12 mouse cellular contexts compared by ENCODE assay signal in the genomic region with DNA sequence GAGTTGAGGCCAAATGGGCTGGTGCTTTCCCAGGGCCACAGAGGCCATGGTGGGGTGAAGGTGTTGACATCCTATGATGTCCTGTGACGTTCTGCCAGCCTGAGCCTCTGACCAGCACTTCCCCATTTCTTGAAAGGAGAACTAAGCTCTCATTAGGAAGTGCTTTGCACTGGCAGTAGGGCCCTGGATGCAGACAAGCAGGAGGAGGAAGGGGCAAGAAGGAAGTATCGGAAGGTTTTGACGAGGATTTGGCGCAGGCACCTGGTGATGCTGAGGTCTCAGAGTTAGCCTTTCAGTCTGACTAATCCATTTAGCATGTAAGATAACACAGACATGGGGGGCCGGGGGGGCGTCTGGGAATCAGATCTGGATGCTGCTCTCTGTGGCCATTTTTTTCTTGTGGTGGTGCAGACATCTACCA. TPM values are rescaled to one million over a fixed set of nuclear protein-coding genes. Genes with fewer than 3 reads are reported as not detected.
DNase-seq lines count a peak whose midpoint lies in the region; ATAC-seq and TF ChIP-seq lines count a peak whose summit lies in the region.
"Had no signal": no experiment of that assay in that cellular context is flagged by ENCODE, and none has a peak within 500 bp of the region (broad histone marks: within the 10 kb centered on the region; RNA-seq: fewer than 3 reads in every experiment).

No protein-coding gene starts in this region.

- TF ChIP-seq CTCF in lung, adult 2 months (IDR thresholded peaks at IDR 0.05; ENCODE audit: insufficient read depth, low read length), result no peak

- peaks cover 9% of the 10 kb centered on the region; the same call in 1 of the 2 replicates for H3K4me1 ChIP-seq in lung, adult 2 months (ENCODE audit: control insufficient read depth, insufficient read depth, low read length)
- no peaks in the 10 kb centered on the region for H3K4me1 ChIP-seq in hindbrain, embryonic 11.5 days (replicated peaks; ENCODE audit: control insufficient read depth, insufficient read depth, low read length)
- H3K4me1 ChIP-seq: forebrain, embryonic 12.5 days had no signal

- no peak overlapping the region for H3K4me3 ChIP-seq in lung, adult 2 months (replicated peaks; ENCODE audit: extremely low read depth, low read depth, low read length)
- H3K4me3 ChIP-seq in macrophage (ENCODE audit: inconsistent target), result no peak overlapping the region
- H3K4me3 ChIP-seq in hindbrain, embryonic 11.5 days (ENCODE audit: low read depth, low read length), result no peak overlapping the region
- H3K4me3 ChIP-seq: embryonic facial prominence, embryonic 13.5 days; forebrain, embryonic 12.5 days had no signal

- H3K36me3 ChIP-seq in macrophage (ENCODE audit: inconsistent target), result peaks cover 23% of the 10 kb centered on the region; the same call in 1 of the 2 replicates
- H3K36me3 ChIP-seq in hindbrain, embryonic 11.5 days (ENCODE audit: control insufficient read depth, insufficient read depth, low read length), result no peaks in the 10 kb centered on the region
- H3K36me3 ChIP-seq: forebrain, embryonic 12.5 days had no signal

- WGBS in lung, adult 2 months, result 77% methylated on average over 6 of the region's 6 CpGs
- 3% methylated on average over 6 of the region's 6 CpGs for whole genome bisulfite sequencing in macrophage (ENCODE audit: missing documents)
- 79% methylated on average over 6 of the region's 6 CpGs for WGBS in hindbrain, embryonic 11.5 days

- peaks cover 55% of the 10 kb centered on the region; the same call in 1 of the 2 replicates for H3K79me2 ChIP-seq in macrophage (ENCODE audit: inconsistent target)

- no peaks in the 10 kb centered on the region for H3K9me3 ChIP-seq in hindbrain, embryonic 11.5 days (ENCODE audit: control insufficient read depth, low read length)
- H3K9me3 ChIP-seq: embryonic facial prominence, embryonic 13.5 days; forebrain, embryonic 12.5 days had no signal

- intact Hi-C loops in gastrocnemius, postnatal 14 days (cut with DNase I; ENCODE audit: low total_unique reads), result no loop called here
- intact Hi-C loops in left cerebral cortex, postnatal 25 days (cut with DNase I), result no loop called here

- no peaks in the 10 kb centered on the region for H3K27me3 ChIP-seq in hindbrain, embryonic 11.5 days (ENCODE audit: control insufficient read depth, insufficient read depth, low read length)
- H3K27me3 ChIP-seq: embryonic facial prominence, embryonic 13.5 days; forebrain, embryonic 12.5 days had no signal

- H3K27ac ChIP-seq in macrophage, result peak overlapping the region; percentile 73
- no peak overlapping the region for H3K27ac ChIP-seq in hindbrain, embryonic 11.5 days (ENCODE audit: low read depth, low read length)
- H3K27ac ChIP-seq: embryonic facial prominence, embryonic 13.5 days; forebrain, embryonic 12.5 days; kidney, postnatal 0 days; liver, embryonic 14.5 days had no signal

- H3K4me2 ChIP-seq in hindbrain, embryonic 11.5 days (replicated peaks; ENCODE audit: low read depth, low read length), result no peak overlapping the region
- H3K4me2 ChIP-seq: embryonic facial prominence, embryonic 13.5 days; forebrain, embryonic 12.5 days had no signal

- no peak for TF ChIP-seq POLR2A in lung, adult 2 months (IDR thresholded peaks at IDR 0.05; ENCODE audit: borderline replicate concordance, extremely low read depth, low read depth, low read length)

- peak; percentile 91 for ATAC-seq in granulocyte monocyte progenitor cell, adult 5-6 weeks (replicated peaks; ENCODE audit: poor library complexity, severe bottlenecking)
- no peak for ATAC-seq in hindbrain, embryonic 11.5 days (ENCODE audit: low FRiP score)

- H3K9ac ChIP-seq in hindbrain, embryonic 11.5 days (ENCODE audit: low read depth, low read length), result no peak overlapping the region
- H3K9ac ChIP-seq: embryonic facial prominence, embryonic 13.5 days; forebrain, embryonic 12.5 days; liver, embryonic 14.5 days had no signal

- peak; percentile 53 to 65 for DNase-seq in lung, adult 18-20 months
- no peak for DNase-seq in lung, adult 2 months
- DNase-seq in hindbrain, embryonic 11.5 days (ENCODE audit: low spot score), result no peak
- DNase-seq in gastrocnemius, postnatal 14 days, result no peak
- DNase-seq in left cerebral cortex, postnatal 25 days (ENCODE audit: low spot score in 2 of 2), result no peak
- DNase-seq: cerebellum, postnatal 10 days had no signal

RNA-seq across cellular contexts. Expression of gene Nod2, which starts 15.3 kb away (rescaled TPM):
- polyA plus RNA-seq in lung, adult 2 months (2012; rRNA removed), result 4.0 and 5.0 TPM in 2 replicates
- total RNA-seq in granulocyte monocyte progenitor cell, adult 5-6 weeks (2014; fragmentation: Nextera tagmentation), result 0.26 TPM in 1 of 2 replicates, not detected in the other
- 0.47 and 1.1 TPM in 2 replicates for total RNA-seq in granulocyte monocyte progenitor cell, adult 5-6 weeks (2017)
- total RNA-seq in macrophage (2018; cell fraction: chromatin; rRNA removed), result 100 to 1,000 TPM in 17 of 26 experiments, 10 to 100 TPM in 9; 26.8 to 294 (median 136) TPM
- 10 to 100 TPM in 14 of 26 experiments, 1 to 10 TPM in 12; 3.3 to 31.6 (median 11.4) TPM for total RNA-seq in macrophage (2018; cell fraction: cytosol; rRNA removed)
- 100 to 1,000 TPM in 10 of 26 experiments, 10 to 100 TPM in 16; 17.1 to 234 (median 86.3) TPM for total RNA-seq in macrophage (2018; cell fraction: nucleus; rRNA removed)
- 2.4 to 4.6 TPM (median 2.9 TPM) in 3 replicates for polyA plus RNA-seq in macrophage (2018)
- polyA plus RNA-seq in hindbrain, embryonic 11.5 days (2014; fragmentation: Nextera tagmentation; extraction: Ambion mirVana), result 0.13 and 0.14 TPM in 2 replicates
- under 1 TPM; 0.66 to 0.73 TPM for total RNA-seq in gastrocnemius, postnatal 14 days (2021)
- total RNA-seq in left cerebral cortex, postnatal 25 days (2021), result under 1 TPM; 0.34 to 0.43 TPM

RNA-seq across cellular contexts. Expression of gene Snx20, which starts 26.5 kb away (rescaled TPM):
- 11.5 and 16.8 TPM in 2 replicates for polyA plus RNA-seq in lung, adult 2 months (2012; rRNA removed)
- 17.6 and 25.0 TPM in 2 replicates for total RNA-seq in granulocyte monocyte progenitor cell, adult 5-6 weeks (2014; fragmentation: Nextera tagmentation)
- 9.9 and 10.9 TPM in 2 replicates for total RNA-seq in granulocyte monocyte progenitor cell, adult 5-6 weeks (2017)
- total RNA-seq in macrophage (2018; cell fraction: chromatin; rRNA removed), result 100 to 1,000 TPM in 18 of 26 experiments, 10 to 100 TPM in 8; 59.2 to 205 (median 116) TPM
- 100 to 1,000 TPM in 8 of 26 experiments, 10 to 100 TPM in 18; 61.2 to 130 (median 81.0) TPM for total RNA-seq in macrophage (2018; cell fraction: cytosol; rRNA removed)
- total RNA-seq in macrophage (2018; cell fraction: nucleus; rRNA removed), result 100 to 1,000 TPM in 16 of 26 experiments, 10 to 100 TPM in 10; 69.4 to 210 (median 108) TPM
- 46.2 to 58.6 TPM (median 53.5 TPM) in 3 replicates for polyA plus RNA-seq in macrophage (2018)
- polyA plus RNA-seq in hindbrain, embryonic 11.5 days (2014; fragmentation: Nextera tagmentation; extraction: Ambion mirVana), result 1.4 and 2.1 TPM in 2 replicates
- under 1 TPM; 0.23 to 0.40 TPM for total RNA-seq in gastrocnemius, postnatal 14 days (2021)
- total RNA-seq in left cerebral cortex, postnatal 25 days (2021), result 1 to 10 TPM; 1.4 to 1.6 TPM

RNA-seq across cellular contexts. Expression of gene Cyld, which starts 34.4 kb away (rescaled TPM):
- 5.2 and 8.7 TPM in 2 replicates for polyA plus RNA-seq in lung, adult 2 months (2012; rRNA removed)
- total RNA-seq in granulocyte monocyte progenitor cell, adult 5-6 weeks (2014; fragmentation: Nextera tagmentation), result 26.9 and 30.2 TPM in 2 replicates
- 31.1 and 35.8 TPM in 2 replicates for total RNA-seq in granulocyte monocyte progenitor cell, adult 5-6 weeks (2017)
- 100 to 1,000 TPM in 10 of 26 experiments, 10 to 100 TPM in 16; 36.7 to 122 (median 88.6) TPM for total RNA-seq in macrophage (2018; cell fraction: chromatin; rRNA removed)
- 10 to 100 TPM; 24.5 to 41.6 (median 32.2) TPM for total RNA-seq in macrophage (2018; cell fraction: cytosol; rRNA removed)
- 100 to 1,000 TPM in 2 of 26 experiments, 10 to 100 TPM in 24; 30.1 to 117 (median 61.3) TPM for total RNA-seq in macrophage (2018; cell fraction: nucleus; rRNA removed)
- polyA plus RNA-seq in macrophage (2018), result 15.8 to 23.3 TPM (median 18.4 TPM) in 3 replicates
- polyA plus RNA-seq in hindbrain, embryonic 11.5 days (2014; fragmentation: Nextera tagmentation; extraction: Ambion mirVana), result 15.7 and 16.0 TPM in 2 replicates
- 10 to 100 TPM; 10.4 to 11.7 TPM for total RNA-seq in gastrocnemius, postnatal 14 days (2021)
- 100 to 1,000 TPM; 105 to 118 TPM for total RNA-seq in left cerebral cortex, postnatal 25 days (2021)

Comparison
In these comparisons a context has a peak if more than half of its experiments do, and no peak if none do; other contexts are left out.
1. DNase-seq: peak in lung, adult 18-20 months (2 of 2); none in lung, adult 2 months (single experiment), hindbrain, embryonic 11.5 days (single experiment), gastrocnemius, postnatal 14 days (single experiment) and left cerebral cortex, postnatal 25 days (0 of 2).
2. RNA of gene Snx20, which starts 26.5 kb away (total RNA-seq): 9.9 to 25.0 TPM in granulocyte monocyte progenitor cell, adult 5-6 weeks; 1.4 to 1.6 TPM in left cerebral cortex, postnatal 25 days and 0.23 to 0.40 TPM in gastrocnemius, postnatal 14 days; every median in the first group is over 4 times any median in the second.